Mouse (Mus musculus) heart, postnatal 4 days (tissue): ENCODE data around the gene Elf4. TPM values are rescaled to one million over a fixed set of nuclear protein-coding genes. Genes with fewer than 3 reads are reported as not detected.

Experiments
- DNase-seq: peaks from one replicate; pipeline ENCODE4 v3.0.0; 2021
- total RNA-seq, 2 experiments: library from RNA; stranded (reverse); gene quantifications; 2 replicates each; pipeline ENCODE4 v1.2.3; 2021

Elf4 gene
- total RNA-seq, 2 experiments from 2014 or later, result 25.7 to 32.4 TPM

DNA sequence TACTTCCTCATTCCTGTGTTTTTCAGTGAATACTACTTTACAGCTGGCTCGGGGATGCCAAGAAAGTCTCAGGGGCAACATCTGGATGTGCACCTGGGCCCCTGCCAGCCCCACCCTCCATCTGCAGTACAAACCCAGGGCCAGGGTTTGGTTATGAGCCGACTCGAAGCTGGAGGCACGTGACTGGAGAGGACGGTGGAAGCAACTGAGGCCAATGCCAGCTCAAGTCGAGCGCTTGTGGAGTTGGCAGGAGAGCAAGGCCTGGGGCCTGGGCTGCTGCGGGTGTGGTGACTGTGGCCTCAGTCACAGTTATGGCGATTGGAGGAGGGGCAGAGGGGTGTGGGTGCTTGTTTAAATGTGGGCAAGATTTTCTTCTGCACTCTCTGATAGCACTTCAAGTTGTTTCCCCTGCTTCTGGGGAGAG lies 27.4 kb downstream of the Elf4 start:
- DNase-seq, result no peak

DNA sequence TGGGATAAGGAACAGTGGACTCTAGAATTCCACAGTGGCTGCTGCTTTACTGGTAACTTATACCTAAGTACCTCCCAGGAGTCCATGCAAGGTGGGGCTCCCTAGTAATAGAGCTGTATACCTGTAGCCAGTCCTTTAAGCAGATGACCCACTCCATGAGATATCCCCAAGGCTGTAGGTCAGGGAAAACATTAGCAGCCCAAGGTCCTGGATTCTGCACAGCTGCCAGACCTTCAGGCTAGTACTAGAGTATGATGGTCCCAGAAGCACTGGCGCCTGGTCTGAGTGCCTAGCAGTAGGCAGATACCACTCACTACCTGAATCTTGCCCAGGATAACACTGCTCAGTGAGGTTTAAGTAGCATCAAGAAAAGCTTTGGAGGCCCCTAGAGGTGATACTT lies 28.7 kb downstream of the Elf4 start:
- DNase-seq, result no peak

GRCm38 (mm10) chrX:48433527-48433899 lies 29.4 kb downstream of the Elf4 start:
- peak; percentile 30 for DNase-seq

GRCm38 (mm10) chrX:48432599-48433526 lies 30.1 kb downstream of the Elf4 start:
- no peak for DNase-seq

- peak; percentile 38 for DNase-seq
Observed at GRCm38 (mm10) chrX:48429538-48429937, 33.4 kb downstream of the Elf4 start.

DNA sequence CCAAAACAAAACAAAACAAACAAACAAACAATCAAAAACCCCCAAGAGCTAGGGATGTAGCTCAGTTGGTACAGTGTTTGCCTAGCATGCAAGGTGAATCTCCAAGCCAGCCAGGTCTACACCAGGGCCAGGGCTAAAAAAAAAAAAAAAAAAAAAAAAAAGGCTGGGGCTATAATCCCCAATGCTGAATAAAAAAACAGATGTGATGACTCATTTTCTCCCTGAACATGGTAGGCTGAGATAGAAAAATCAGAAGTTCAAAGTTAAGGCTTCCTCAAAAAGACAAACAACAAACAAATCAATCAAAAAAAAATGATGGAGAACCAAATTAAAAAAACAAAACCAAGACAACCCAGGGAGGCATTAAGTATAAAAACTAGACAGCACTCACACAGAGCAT lies 33.8 kb downstream of the Elf4 start:
- DNase-seq, result no peak

DNA sequence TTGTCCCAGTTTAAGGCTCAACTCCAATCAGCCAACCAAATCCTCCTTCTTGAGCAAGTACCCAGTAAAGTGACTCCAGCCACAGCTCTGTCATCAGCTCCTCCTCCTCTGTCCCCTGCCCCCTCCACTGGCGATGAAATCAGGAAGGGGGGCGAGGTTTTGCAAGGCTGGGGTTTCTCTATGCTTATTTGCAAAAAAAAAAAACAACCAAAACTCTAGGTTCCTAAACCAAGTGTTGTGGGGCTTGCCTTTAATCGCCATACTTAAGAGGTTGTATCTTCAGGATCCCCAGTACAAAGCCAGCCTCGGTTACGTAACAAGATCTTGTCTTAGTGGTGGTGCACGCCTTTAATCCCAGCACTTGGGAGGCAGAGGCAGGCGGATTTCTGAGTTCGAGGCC lies 34.3 kb downstream of the Elf4 start:
- no peak for DNase-seq

- DNase-seq, result peak; percentile 47
Observed at GRCm38 (mm10) chrX:48428241-48428640, 34.7 kb downstream of the Elf4 start.

DNA sequence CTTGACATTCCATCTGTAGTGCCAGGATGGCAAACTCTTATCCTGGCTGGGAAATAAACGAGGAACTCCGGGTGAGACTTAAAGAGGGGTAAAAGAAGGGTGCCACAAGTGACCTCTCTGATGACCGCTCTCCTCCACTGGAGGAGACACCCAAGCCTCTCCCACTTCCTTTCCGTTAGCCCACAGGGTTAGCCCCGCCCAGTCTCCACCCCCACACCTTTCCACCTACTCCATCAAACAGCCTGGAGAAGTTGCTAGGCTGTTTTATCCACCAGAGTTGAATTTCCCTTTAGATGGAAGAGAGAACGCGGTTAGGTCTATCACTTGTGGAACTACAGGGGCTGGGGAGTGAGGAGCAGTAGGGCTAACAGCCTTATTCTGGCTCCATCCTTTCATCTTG lies 37.7 kb downstream of the Elf4 start:
- DNase-seq, result no peak

DNA sequence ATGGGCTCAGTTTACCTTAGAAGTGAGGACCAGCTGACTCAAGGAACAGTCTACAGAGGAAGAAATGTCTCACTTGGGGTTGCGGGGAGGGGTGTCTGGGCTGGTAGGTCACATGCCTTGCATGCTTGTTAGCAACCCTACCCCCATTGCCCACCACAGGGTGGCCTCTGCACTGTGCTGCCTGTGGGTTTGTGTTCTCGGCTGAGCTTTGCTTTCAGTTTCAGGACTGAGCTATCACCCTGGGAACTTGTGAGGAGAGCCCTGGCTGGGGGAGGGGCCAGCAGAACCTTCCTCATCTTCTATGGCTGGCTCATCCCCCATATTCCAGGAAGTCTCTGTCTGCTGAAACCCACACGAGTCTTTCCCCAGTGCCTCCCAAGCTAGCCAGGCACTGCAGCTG lies 38.3 kb downstream of the Elf4 start:
- peak; percentile 39 for DNase-seq

- no peak for DNase-seq
Observed at GRCm38 (mm10) chrX:48423671-48424070, 39.3 kb downstream of the Elf4 start.

DNA sequence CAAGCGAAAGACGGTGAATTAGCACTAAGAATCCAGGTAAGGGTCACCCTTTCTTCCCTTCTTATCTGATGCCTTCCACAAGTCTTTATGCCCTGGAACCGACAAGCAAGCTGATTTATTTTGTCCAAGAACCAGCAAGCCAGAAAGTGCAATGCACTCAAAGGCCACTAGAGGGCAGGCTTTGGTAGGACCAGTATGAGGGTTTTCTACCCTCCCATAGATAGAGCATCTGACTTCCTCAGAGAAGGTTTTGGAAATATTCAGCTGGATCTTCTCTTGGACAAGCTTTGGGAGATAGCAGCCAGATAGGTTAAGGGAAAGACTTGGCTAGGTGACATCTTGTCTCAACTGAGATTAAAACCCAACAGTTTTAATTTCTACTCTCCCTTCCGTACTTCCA lies 39.9 kb downstream of the Elf4 start:
- DNase-seq, result peak; percentile 80

GRCm38 (mm10) chrX:48418417-48418816 lies 44.5 kb downstream of the Elf4 start:
- DNase-seq, result no peak

DNA sequence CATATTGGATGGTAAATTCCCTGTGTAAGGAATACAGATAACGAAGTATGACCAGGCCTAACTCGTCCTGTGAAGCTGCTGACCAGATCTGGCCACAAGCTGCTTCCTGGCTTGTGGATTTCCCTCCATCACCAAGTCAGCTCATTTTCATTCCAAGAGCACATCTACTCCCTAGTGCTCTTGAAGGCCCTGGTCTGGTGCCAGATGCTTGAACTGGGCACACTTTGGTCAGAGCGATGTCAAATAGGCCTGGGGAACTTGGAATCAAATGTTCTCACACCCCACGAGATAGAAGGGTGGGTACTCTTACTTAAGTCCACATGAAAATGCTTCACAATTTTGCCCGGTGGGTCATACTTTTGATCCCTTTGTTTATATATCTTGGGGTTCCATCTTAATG lies 48.6 kb downstream of the Elf4 start:
- no peak for DNase-seq

- DNase-seq, result no peak
Observed at GRCm38 (mm10) chrX:48412629-48413028, 50.3 kb downstream of the Elf4 start.

DNA sequence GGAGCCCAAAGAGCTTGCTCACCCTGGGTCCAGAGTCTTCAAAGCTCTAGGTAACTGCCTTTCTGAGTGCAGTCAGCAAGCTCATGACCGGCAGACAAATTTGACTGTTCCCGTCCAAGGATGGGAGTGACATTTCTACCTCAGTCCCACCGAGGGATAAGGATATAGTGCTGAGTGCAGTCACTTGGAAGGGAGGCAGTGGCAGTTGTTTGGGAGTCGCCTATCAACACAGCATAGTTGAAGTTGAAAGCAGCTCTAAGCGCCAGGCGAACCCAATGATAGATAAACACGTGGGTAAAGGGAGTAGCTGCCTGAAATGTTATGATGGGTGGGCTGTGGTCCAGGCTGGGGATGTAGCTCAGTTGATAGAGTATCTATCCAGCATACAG lies 52.5 kb downstream of the Elf4 start:
- no peak for DNase-seq

DNA sequence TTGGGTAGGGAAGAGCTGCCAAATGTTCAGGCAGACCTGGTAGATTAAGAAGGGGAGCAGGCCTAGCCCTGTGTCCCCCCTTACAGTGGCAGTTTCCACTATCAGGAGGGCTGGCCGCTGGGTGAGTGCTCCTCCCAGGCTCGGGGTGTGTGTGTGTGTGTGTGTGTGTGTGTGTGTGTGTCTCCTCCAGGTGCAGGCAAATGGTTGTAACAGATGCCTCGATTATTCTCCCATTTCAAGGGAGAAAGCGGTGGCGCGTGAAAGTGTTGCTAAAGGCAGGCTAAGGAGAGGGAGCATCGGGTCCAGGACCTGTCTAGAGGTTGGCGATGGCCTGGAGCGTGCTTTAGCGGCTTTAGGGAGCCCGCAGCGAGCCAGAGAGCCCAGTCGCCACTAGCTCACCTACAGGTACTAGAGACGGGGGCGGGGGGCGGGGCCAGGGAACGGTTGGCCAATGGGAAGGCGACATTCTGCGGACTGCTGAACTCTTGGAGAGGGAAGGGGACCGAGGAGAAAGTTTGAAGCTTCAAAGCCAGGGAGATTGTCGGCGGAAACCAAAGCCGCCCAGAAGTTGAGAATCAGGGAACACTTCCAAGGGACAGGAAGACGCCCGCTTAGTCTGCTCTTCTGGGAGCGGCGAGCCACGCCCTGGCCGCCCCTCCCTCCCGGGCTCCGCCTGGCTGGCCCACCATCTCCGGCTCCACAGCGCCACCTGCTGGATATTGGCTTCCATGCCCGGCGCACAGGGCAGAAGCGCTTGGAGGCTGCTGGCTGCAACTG lies 53.1 kb downstream of the Elf4 start:
- DNase-seq, result peak; percentile 94

DNA sequence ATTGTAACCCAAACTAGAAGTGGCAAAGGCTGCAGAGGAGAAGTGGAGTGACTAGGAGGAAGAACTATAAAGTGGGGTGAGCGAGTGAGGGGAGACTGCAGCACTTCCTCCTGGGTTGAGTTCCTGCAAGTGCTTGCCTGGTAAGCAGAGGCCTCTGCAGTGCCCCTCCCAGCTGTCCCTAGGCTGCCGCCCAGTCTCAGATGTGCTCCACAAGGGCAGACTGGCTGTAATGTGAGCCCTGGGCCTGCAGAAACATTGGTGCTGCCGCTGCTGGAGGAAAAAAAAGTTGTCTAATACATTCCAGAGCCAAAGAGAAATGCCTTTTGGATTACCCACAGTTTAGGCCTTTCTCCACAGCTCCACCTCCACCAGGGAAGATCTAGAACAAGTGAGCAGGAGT lies 57.8 kb downstream of the Elf4 start:
- peak; percentile 32 for DNase-seq

- DNase-seq, result no peak
Observed at GRCm38 (mm10) chrX:48399994-48400393, 62.9 kb downstream of the Elf4 start.

DNA sequence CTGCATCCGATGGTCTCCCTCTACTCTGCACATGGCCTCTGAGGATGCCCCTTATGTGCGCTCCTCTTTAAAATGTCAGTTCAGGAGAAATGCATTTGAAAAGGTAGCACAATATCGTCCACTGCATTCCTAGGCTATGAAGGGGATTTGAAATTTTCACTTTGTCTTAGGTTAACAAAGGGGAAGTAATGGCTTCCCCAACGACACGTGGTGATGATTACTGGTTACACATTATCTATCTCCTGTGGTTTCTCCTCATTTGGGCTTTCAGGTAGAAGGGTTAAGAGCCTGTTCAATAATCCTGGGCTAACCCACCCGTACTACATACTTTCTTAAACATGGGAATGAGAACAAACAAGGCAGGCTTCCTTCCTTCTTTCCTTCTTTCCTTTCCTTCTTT lies 73.6 kb downstream of the Elf4 start:
- no peak for DNase-seq

DNA sequence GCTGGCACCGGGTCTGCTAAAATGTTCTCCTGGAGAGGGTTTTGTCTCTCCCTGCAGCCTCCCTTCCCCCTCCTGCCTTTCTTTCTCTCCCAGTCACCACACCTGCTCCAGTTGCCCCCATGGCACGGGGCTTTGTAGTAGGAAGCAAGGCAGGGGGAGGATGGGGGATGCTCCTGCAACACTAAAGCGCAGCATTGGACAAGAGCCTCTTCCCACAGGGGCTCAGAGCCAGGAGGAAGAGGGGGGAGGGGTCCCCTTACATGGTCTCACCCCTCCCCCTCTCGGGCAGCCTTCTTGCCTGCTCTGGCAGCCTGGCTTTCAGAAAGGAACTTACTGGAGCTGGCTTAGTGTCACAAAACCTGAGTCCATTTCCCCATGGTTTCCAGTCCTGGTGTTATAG lies 77.0 kb downstream of the Elf4 start:
- DNase-seq, result no peak

DNA sequence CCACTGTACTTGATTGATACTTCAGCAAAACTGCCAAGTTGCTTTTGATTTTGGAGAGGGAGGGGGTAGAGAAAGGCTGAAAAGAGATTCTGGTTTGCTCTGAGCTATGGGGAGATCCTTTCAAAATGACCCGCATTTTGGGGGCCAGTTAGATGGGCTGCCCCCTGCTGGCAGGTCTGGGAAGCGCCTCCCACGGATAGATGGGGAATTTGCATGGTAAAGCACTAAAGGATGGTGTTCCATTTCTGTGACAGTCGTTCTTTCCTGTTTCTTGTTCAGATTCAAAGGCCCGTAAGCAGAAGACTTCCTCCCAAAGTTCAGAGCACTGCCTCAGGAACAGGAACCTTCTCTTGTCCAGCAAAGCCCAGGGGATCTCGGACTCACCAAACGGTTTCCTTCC lies 79.3 kb downstream of the Elf4 start:
- peak; percentile 70 for DNase-seq

DNA sequence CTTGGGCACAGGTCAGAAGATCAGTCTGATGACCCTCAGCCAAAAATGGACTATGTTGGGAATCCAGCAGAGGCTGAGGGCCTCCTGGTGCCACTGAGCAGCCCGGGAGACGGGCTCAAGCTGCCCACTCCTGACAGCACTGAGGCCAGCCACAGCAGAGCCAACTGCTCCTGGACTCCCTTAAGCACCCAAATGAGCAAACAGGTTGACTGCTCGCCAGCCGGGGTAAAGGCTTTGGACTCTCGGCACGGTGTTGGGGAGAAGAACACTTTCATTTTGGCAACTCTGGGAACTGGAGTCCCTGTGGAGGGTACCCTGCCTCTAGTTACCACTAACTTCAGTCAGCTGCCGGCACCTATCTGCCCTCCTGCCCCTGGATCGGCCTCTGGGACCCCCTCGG lies 95.1 kb downstream of the Elf4 start:
- no peak for DNase-seq
